Mouse (Mus musculus): ENCODE measurements around the gene Tmem240.

GRCm38 (mm10) chr4:155739152-155739551 lies 4.6 kb downstream of the Tmem240 start:
- no peak for TF ChIP-seq CTCF (IDR thresholded peaks at IDR 0.05; ENCODE audit: borderline replicate concordance, extremely low read depth, insufficient read depth, insufficient read length)
- no peak for TF ChIP-seq POLR2A (IDR thresholded peaks at IDR 0.05; ENCODE audit: borderline replicate concordance, extremely low read depth, insufficient read depth, insufficient read length, poor library complexity, severe bottlenecking)

All from brain, embryonic 14.5 days (tissue).